Mouse (Mus musculus) monocyte, adult 2 months (primary cell): ENCODE results near the gene Pi4ka.

Experiments used
- DNase-seq, 2 experiments: peaks; one replicate each; pipeline ENCODE4 v3.0.0; 2022; ENCODE audit warnings: low spot score in 2 of 2, low read depth in 1 of 2

The Pi4ka gene

DNA sequence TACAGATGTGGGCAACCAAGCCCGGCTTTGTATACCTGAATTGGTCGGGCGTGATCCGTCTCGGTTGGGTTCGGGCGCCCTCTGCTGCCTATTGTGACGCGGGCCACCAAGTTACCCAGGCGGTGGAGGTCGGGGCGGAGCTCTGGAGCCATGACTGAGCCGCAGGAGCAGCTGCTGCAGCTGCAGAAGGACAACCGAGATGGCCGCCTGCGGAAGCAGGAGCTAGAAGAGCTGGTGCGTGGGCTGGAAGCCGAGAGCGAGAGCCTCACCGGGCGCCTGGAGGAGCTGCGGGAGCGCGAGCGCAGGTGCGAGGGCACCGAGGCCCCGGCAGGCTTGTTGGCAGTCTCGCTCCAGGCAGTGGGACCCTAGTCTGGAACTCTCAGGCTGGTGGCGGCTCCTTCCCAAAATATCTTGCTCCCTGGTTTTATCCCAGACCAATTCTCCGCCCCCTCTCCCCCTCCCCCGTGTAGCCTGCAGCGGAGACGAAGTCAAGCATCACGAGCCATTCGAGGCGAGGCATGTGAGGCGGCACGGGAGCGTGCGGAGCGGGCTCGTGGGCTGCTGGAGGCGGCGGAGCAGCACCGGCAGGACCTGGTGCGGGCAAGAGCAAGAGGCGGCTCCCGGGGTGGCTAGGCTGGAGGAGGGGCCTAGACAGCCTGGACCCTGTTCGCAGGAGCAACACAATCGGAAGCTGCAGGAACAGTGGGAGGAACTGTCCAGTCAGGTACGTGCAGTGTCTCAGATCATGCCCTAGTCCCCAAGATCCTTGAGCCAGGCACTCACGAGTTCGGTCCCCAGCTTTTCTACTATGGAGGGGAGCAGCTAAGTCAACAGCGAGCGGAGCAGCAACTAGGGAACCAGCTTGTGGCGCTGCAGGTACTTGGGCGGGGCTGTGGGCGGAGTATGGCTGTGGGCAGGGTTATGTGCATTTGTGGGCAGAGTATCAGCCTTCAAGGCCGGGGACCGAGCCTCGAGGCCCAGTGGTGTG lies 129.7 kb downstream of the Pi4ka start:
- peak; percentile 70 to 83 for DNase-seq

DNA sequence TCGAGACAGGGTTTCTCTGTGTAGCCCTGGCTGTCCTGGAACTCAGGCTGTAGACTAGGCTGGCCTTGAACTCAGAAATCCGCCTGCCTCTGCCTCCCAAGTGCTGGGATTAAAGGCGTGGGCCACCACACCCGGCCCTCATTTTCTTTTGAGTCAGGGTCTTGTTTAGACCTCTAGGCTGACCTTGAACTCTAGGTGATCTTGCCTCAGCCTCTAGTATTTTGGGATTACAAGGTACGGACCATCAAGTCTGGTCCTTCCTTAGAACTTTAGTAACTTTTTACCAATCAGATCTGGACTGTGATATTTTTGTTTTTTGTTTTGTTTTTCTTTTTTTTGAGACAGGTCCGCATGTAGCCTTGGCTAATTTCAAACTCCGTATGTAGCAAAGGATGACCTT lies 130.4 kb downstream of the Pi4ka start, which contains the start of gene Tmem191c:
Tmem191c (plus strand) TSS at position 357 of the 400 bp plus-strand sequence.
- no peak for DNase-seq

GRCm38 (mm10) chr16:17271856-17272255 lies 134.3 kb downstream of the Pi4ka start:
- DNase-seq, result no peak

- peak in 1 of 2 experiments; percentile 24 for DNase-seq
These were observed 135.0 kb downstream of the Pi4ka start for GRCm38 (mm10) chr16:17271124-17271523.

DNA sequence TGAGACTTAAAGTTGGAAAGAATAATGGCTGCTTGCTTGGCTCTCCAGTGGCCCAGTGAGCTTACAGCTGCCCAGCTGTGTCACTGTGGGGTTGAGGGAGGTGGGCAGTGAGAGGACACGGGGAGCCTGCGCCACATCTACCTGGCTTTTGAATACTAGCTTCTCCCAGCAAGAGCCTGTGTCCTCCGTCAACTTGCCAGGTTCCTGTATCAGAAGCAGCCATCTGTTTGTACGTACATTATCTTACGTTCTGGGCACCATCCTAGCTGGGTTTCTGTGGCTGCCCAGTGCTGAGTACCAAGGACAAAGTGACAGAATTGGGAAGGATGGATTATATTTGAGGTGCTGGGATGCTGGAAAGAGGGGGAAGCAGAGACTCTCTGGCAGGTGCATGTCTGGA lies 136.2 kb downstream of the Pi4ka start:
- DNase-seq, result no peak

GRCm38 (mm10) chr16:17267937-17268336 lies 138.2 kb downstream of the Pi4ka start:
- DNase-seq, result no peak

GRCm38 (mm10) chr16:17266113-17266512 lies 140.0 kb downstream of the Pi4ka start:
- no peak for DNase-seq

- DNase-seq, result no peak
These were observed 144.8 kb downstream of the Pi4ka start for GRCm38 (mm10) chr16:17261341-17261740.

- DNase-seq, result no peak
These were observed 147.2 kb downstream of the Pi4ka start for GRCm38 (mm10) chr16:17258917-17259316.

DNA sequence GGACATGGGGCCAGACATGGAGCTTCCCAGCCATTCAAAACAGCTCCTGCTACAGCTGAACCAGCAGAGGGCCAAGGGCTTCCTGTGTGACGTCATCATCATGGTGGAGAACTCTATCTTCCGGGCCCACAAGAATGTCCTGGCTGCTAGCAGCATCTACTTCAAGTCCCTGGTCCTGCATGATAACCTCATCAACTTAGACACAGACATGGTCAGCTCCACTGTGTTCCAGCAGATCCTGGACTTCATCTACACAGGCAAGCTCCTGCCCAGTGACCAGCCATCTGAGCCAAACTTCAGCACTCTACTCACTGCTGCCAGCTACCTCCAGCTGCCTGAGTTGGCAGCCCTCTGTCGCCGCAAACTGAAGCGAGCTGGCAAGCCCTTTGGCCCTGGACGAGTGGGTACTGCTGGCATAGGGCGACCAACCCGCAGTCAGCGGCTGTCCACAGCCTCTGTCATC lies 148.7 kb downstream of the Pi4ka start:
- no peak for DNase-seq

GRCm38 (mm10) chr16:17255270-17255669 lies 150.8 kb downstream of the Pi4ka start:
- DNase-seq, result no peak

DNA sequence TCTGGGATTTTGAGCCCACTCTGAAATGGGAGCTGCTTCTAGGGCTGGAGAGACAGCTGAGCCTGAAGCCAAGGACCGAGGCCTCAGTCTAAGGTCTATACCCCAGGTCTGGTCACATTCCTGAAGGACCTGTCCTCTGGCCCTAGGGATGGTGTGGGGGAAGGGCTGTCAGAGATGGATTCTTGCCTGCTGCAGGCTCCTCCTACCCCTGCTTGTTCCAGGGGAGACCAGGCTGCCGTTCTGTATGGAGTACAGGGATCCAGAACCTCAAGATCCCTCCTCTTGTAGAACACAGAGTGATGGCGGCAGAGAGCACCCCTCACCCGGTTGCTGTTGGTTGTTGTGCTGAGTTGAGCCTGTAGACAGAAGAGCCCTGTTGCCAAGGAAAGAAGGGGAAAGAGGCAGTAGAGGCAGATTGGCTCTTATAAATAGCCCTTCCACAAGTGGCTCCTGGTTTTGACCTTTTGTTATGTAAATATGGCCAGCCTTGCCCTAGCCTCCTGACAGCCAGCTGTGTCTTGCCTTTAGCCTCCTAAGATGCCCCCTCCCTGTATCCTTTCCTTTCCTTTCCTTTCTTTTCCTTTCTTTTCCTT lies 152.0 kb downstream of the Pi4ka start:
- no peak for DNase-seq

DNA sequence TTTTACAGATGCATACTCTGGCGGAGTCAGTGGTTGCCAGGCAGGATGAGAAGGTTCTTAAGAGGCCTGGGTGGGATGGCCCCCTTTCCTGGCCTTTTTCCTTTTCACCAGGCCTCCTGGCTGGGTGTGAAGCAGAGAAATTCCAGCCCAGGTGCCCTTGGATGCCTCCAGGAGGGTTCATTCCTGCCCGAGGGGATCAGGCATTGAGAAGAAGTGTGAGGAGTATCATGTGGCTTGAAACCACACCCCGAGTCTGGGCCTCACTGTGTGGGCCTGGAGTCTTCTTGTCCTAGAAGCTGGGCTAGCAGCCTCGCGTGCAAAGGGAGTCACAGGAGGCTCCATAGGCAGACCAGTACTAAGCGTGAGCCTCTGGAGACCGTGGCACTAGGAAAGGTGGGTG lies 153.3 kb downstream of the Pi4ka start:
- no peak for DNase-seq

- DNase-seq, result no peak
These were observed 153.9 kb downstream of the Pi4ka start for GRCm38 (mm10) chr16:17252086-17252726.

DNA sequence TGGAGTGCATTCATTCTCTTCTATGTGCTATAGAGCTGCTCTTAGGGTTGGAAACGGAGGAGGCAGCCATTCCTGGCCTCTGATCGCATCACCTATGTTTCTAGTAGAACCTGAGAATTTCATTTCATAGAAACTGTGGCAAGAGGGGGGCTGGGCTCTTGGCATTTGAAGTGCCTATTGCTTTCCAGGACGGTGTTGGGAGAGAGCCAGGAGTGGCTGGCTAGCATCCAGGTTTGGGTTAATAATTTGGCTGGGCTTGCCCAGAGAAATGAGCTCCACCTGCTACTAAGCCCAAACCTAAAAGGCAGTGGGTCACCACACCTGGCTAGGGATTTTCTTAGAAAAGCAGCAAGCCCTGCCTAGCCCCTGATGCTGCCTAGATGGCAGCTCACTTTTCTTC lies 154.6 kb downstream of the Pi4ka start:
- no peak for DNase-seq

DNA sequence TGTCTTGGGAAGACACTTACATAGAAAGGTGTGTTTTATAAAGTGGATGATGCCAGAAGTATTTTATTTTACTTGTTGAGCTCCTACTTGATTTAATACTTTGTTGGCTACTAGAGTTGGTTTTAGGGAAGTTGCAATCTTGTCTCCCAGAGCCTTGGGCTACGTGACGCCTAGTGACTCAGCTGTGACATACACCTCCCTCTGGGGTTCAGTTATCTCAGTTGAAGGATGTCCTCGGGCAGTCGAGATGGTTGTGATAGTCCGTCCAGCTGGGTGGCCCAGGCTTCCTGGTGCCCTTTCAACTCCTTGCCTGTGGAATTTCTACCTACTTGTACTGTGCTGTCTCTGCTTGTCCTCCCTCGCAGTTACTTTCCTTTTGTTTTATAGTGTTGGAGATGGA lies 157.0 kb downstream of the Pi4ka start:
- no peak for DNase-seq

DNA sequence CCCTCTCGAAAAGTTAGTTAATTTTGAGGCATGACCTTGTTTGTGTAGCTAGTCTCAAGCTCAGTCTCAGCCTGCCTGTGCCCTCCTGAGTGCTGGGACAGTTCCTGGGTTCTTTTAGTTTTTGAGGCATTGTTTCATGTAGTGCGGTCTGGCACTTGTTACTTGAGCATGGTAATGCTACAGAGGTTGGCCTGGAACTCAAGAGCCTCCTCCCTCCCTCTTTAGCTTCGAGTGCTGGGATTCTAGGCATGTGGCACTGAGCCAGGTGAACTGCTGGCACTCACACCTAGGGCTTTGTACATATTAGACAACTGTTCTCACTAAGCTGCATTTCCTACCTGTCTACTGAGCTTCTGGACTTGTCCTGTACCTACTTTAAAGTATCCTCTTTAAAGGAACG lies 158.4 kb downstream of the Pi4ka start:
- no peak for DNase-seq

- no peak for DNase-seq
These were observed 161.1 kb downstream of the Pi4ka start for GRCm38 (mm10) chr16:17244996-17245395.

GRCm38 (mm10) chr16:17243731-17244130 lies 162.4 kb downstream of the Pi4ka start:
- no peak for DNase-seq

- no peak for DNase-seq
These were observed 166.7 kb downstream of the Pi4ka start for GRCm38 (mm10) chr16:17239409-17239808.

- no peak for DNase-seq
These were observed 168.5 kb downstream of the Pi4ka start for GRCm38 (mm10) chr16:17237634-17238033.
